Mouse (Mus musculus): ENCODE data around the gene Slc35f2. TPM values are rescaled to one million over a fixed set of nuclear protein-coding genes. Genes with fewer than 3 reads are reported as not detected.
A peak's percentile ranks its signal among the peaks of the same experiment; 100 is the strongest.

Gene Slc35f2
- polyA plus RNA-seq (2015; fragmentation: Nextera tagmentation; extraction: Ambion mirVana): 7.9 and 8.4 TPM in 2 replicates

- Histone ChIP-seq H3K36me3 (no peaks in the 10 kb centered on the region), H3K4me3 (replicated peaks) (peak within 1 kb of the TSS; percentile 54), H3K27me3 (replicated peaks) (peaks cover 9% of the 10 kb centered on the region; the same call in 1 of the 2 replicates), H3K9me3 (no peaks in the 10 kb centered on the region), H3K9ac (peak within 1 kb of the TSS; percentile 69; the same call in 1 of the 2 replicates), H3K4me2 (peak within 1 kb of the TSS; percentile 98), H3K4me1 (peaks cover 12% of the 10 kb centered on the region), H3K27ac (no peak within 1 kb of the TSS)
- ATAC-seq (ENCODE audit: insufficient read depth, low FRiP score, low read depth): peak; percentile 58; the same call in 1 of the 2 replicates
- WGBS: under 1% methylated on average over 50 of the region's 50 CpGs
Measured at GRCm38 (mm10) chr9:53771344-53772021, at the start of gene Slc35f2. Gene Slc35f2 (plus strand): TSS chr9:53771538.

- ATAC-seq (ENCODE audit: insufficient read depth, low FRiP score, low read depth): no peak
- Histone ChIP-seq H3K9me3 (no peaks in the 10 kb centered on the region), H3K4me2 (no peak overlapping the region), H3K27ac (no peak overlapping the region), H3K36me3 (no peaks in the 10 kb centered on the region), H3K4me3 (replicated peaks) (no peak overlapping the region), H3K9ac (no peak overlapping the region), H3K4me1 (no peaks in the 10 kb centered on the region), H3K27me3 (replicated peaks) (no peaks in the 10 kb centered on the region)
- WGBS: 42% methylated on average over 3 of the region's 3 CpGs
Measured at GRCm38 (mm10) chr9:53740829-53741404, 30.4 kb upstream of the Slc35f2 start.

GRCm38 (mm10) chr9:53750411-53750810 lies 20.9 kb upstream of the Slc35f2 start:
- H3K27me3 ChIP-seq (replicated peaks): no peaks in the 10 kb centered on the region
- no peak for ATAC-seq (ENCODE audit: insufficient read depth, low FRiP score, low read depth)
- WGBS: 85% methylated on average over 13 of the region's 13 CpGs
- H3K9ac ChIP-seq: no peak overlapping the region
- no peaks in the 10 kb centered on the region for H3K4me1 ChIP-seq
- no peak overlapping the region for H3K4me2 ChIP-seq
- no peaks in the 10 kb centered on the region for H3K9me3 ChIP-seq
- H3K27ac ChIP-seq: no peak overlapping the region
- no peak overlapping the region for H3K4me3 ChIP-seq (replicated peaks)
- no peaks in the 10 kb centered on the region for H3K36me3 ChIP-seq

- 42% methylated on average over 5 of the region's 5 CpGs for WGBS
- ATAC-seq (ENCODE audit: insufficient read depth, low FRiP score, low read depth): no peak
- Histone ChIP-seq H3K4me2 (no peak overlapping the region), H3K36me3 (no peaks in the 10 kb centered on the region), H3K9me3 (no peaks in the 10 kb centered on the region), H3K9ac (no peak overlapping the region), H3K27me3 (replicated peaks) (no peaks in the 10 kb centered on the region), H3K27ac (no peak overlapping the region), H3K4me3 (replicated peaks) (no peak overlapping the region), H3K4me1 (no peaks in the 10 kb centered on the region)
Measured at GRCm38 (mm10) chr9:53750899-53751298, 20.4 kb upstream of the Slc35f2 start.

- H3K4me1 ChIP-seq: no peaks in the 10 kb centered on the region
- no peak overlapping the region for H3K4me2 ChIP-seq
- H3K36me3 ChIP-seq: no peaks in the 10 kb centered on the region
- no peaks in the 10 kb centered on the region for H3K27me3 ChIP-seq (replicated peaks)
- H3K9me3 ChIP-seq: no peaks in the 10 kb centered on the region
- H3K27ac ChIP-seq: no peak overlapping the region
- no peak for ATAC-seq (ENCODE audit: insufficient read depth, low FRiP score, low read depth)
- no peak overlapping the region for H3K9ac ChIP-seq
- H3K4me3 ChIP-seq (replicated peaks): no peak overlapping the region
Measured at GRCm38 (mm10) chr9:53754801-53755200, 16.5 kb upstream of the Slc35f2 start.

GRCm38 (mm10) chr9:53758142-53758541 lies 13.2 kb upstream of the Slc35f2 start:
- Histone ChIP-seq H3K4me1 (no peaks in the 10 kb centered on the region), H3K9me3 (no peaks in the 10 kb centered on the region), H3K4me3 (replicated peaks) (no peak overlapping the region), H3K36me3 (no peaks in the 10 kb centered on the region), H3K27me3 (replicated peaks) (no peaks in the 10 kb centered on the region), H3K4me2 (no peak overlapping the region), H3K27ac (no peak overlapping the region), H3K9ac (no peak overlapping the region)
- ATAC-seq (ENCODE audit: insufficient read depth, low FRiP score, low read depth): no peak
- 87% methylated on average over 2 of the region's 2 CpGs for WGBS

GRCm38 (mm10) chr9:53764697-53765096 lies 6.6 kb upstream of the Slc35f2 start:
- H3K27me3 ChIP-seq (replicated peaks): no peaks in the 10 kb centered on the region
- WGBS: 78% methylated on average over 8 of the region's 8 CpGs
- H3K4me3 ChIP-seq (replicated peaks): no peak overlapping the region
- no peaks in the 10 kb centered on the region for H3K36me3 ChIP-seq
- H3K4me2 ChIP-seq: no peak overlapping the region
- ATAC-seq (ENCODE audit: insufficient read depth, low FRiP score, low read depth): no peak
- H3K9me3 ChIP-seq: no peaks in the 10 kb centered on the region
- H3K27ac ChIP-seq: no peak overlapping the region
- no peak overlapping the region for H3K9ac ChIP-seq
- H3K4me1 ChIP-seq: no peaks in the 10 kb centered on the region

GRCm38 (mm10) chr9:53768486-53768885 lies 2.9 kb upstream of the Slc35f2 start:
- H3K9ac ChIP-seq: no peak overlapping the region
- H3K9me3 ChIP-seq: no peaks in the 10 kb centered on the region
- WGBS: 81% methylated on average over 5 of the region's 5 CpGs
- H3K27me3 ChIP-seq (replicated peaks): peaks cover 9% of the 10 kb centered on the region; the same call in 1 of the 2 replicates
- no peak overlapping the region for H3K4me3 ChIP-seq (replicated peaks)
- H3K4me2 ChIP-seq: no peak overlapping the region
- H3K4me1 ChIP-seq: peaks cover 12% of the 10 kb centered on the region
- H3K27ac ChIP-seq: no peak overlapping the region
- ATAC-seq (ENCODE audit: insufficient read depth, low FRiP score, low read depth): no peak
- H3K36me3 ChIP-seq: no peaks in the 10 kb centered on the region

GRCm38 (mm10) chr9:53770771-53771343 lies 481 bp upstream of the Slc35f2 start:
- Histone ChIP-seq H3K9ac (no peak overlapping the region), H3K4me1 (peaks cover 12% of the 10 kb centered on the region), H3K27me3 (replicated peaks) (peaks cover 9% of the 10 kb centered on the region; the same call in 1 of the 2 replicates), H3K27ac (no peak overlapping the region), H3K36me3 (no peaks in the 10 kb centered on the region), H3K9me3 (no peaks in the 10 kb centered on the region), H3K4me3 (replicated peaks) (peak overlapping the region; percentile 54), H3K4me2 (peak overlapping the region; percentile 98)
- no peak; the same call in 1 of the 2 replicates for ATAC-seq (ENCODE audit: insufficient read depth, low FRiP score, low read depth)
- 29% methylated on average over 12 of the region's 12 CpGs for WGBS

- Histone ChIP-seq H3K4me2 (peak overlapping the region; percentile 98), H3K27me3 (replicated peaks) (peaks cover 9% of the 10 kb centered on the region; the same call in 1 of the 2 replicates), H3K4me1 (peaks cover 12% of the 10 kb centered on the region), H3K36me3 (no peaks in the 10 kb centered on the region), H3K27ac (no peak overlapping the region), H3K9ac (no peak overlapping the region; the same call in 1 of the 2 replicates), H3K4me3 (replicated peaks) (peak overlapping the region; percentile 54), H3K9me3 (no peaks in the 10 kb centered on the region)
- WGBS: 3% methylated on average over 17 of the region's 17 CpGs
- ATAC-seq (ENCODE audit: insufficient read depth, low FRiP score, low read depth): no peak
Measured at GRCm38 (mm10) chr9:53772121-53772561, 803 bp downstream of the Slc35f2 start.

GRCm38 (mm10) chr9:53775511-53775910 lies 4.2 kb downstream of the Slc35f2 start:
- Histone ChIP-seq H3K27ac (no peak overlapping the region), H3K27me3 (replicated peaks) (peaks cover 9% of the 10 kb centered on the region; the same call in 1 of the 2 replicates), H3K9me3 (no peaks in the 10 kb centered on the region), H3K9ac (no peak overlapping the region), H3K4me2 (no peak overlapping the region), H3K36me3 (no peaks in the 10 kb centered on the region), H3K4me3 (replicated peaks) (no peak overlapping the region), H3K4me1 (peaks cover 12% of the 10 kb centered on the region)
- ATAC-seq (ENCODE audit: insufficient read depth, low FRiP score, low read depth): no peak
- 83% methylated on average over 2 of the region's 2 CpGs for WGBS
